Mouse (Mus musculus): ENCODE results near the gene Slc6a18.
A peak's percentile ranks its signal among the peaks of the same experiment; 100 is the strongest.
"Not testable (repeated sequence)": the region's sequence is repeated elsewhere in the genome, so short reads cannot be mapped to it uniquely, and the experiment has no call there.

Gene Slc6a18

DNA sequence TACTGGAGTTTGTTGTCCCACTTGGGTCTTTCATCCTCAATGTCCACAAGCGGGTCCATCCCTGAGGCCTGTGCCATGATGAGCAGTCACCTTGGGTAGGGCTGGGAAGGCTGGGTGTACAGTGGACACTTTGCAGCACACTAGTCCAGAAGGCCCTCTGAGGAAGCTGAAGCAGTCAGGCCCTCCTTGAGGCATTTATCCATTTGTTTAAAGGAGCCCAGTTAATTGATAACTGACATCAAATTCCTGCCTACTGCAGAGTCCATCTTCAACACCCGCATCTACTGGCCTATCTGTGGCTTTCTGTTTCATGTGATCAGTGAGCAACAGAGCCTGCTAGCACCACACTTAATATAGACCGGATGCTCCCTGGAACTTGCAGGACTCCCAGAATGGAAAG is at the start of gene Slc6a18:
TSS of gene Slc6a18 (minus strand) at position 171 of the 400 bp plus-strand sequence.
- no peak for DNase-seq (ENCODE audit: low spot score)

DNA sequence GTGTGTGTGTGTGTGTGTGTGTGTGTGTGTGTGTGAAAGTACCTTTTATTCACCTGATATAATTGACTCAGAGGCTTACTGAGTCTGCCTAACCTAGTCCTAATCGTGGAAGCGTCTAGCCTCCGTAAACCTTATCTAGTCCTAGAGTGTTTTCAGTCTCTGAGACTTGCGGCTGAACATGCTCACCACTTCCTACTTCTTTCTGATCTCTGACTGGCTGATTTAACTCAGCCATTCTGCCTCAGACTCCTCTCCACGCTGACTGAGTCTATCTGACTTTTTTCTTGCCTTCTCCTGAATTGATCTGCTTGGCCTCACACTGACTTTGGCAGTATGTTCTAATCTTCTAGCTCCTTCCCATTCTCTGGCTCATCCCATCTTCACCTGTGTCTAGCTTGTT is 47.5 kb upstream of the Slc6a18 start:
- DNase-seq (ENCODE audit: low spot score): no peak

DNA sequence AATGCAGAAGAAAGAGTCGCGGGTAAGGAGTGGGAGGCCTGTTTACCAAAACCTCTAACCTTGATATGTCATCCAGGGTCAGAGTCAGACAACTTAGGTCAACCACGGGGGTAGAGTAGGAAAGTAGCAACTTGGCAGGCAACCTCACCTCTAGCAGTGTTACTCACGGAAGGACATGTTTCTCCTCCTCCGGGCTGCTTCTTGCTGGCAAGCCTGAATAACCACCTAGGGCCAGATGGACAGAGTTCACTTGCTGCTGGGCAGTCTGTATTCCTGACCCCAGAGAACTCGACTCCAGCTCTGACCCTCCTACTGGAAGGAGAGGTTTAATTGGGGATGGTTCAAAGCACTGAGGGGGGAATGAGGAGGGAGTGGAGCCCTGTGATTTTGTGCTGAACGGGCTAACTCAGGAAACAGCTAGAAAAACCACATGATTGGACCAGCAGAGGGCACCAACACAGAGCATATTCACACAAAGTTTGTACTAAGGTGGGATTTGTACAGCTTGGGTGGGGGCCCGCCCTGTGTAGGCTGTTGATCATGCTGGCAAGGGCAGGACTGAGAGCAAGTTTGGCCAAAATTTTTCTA is 45.4 kb upstream of the Slc6a18 start:
- no peak for DNase-seq (ENCODE audit: low spot score)

DNA sequence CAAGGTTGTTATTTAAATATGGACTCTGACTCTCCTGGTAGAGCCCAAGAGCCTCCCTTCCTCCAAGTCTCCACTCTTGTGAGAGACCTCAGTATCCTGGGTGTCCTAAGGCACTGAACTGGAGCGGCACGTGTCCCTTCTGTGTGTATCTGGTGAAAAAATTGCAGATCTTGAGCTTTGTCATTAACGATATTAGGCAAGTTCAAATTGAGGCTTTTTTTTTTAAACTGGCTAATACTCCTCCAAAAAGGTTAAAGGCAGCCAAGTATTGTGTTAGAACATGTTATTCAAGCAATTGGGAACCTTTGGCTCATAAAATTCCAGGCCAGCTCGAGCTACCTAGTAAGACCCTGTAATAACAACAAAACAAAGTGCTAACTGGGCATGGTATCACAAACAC is 42.4 kb upstream of the Slc6a18 start:
- no peak for DNase-seq (ENCODE audit: low spot score)

DNA sequence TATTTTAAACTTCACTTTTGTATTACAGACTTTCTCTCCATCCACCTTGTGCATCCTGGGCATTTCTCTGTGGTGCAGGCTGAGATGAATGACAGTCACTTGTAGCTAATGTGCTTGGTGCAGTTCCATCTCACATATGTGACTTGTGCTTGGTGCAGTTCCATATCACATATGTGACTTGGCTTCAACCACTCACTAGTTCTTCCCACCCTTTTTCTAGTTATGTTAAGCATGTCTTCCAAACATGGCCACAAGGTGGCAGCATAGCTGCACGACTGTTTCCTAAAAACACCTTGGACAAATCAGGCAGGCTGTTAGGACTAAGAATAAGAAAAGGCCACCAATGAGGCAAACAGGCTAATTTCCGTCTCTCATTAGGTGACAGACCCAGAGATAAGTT is 40.4 kb upstream of the Slc6a18 start:
- peak; percentile 60 for DNase-seq (ENCODE audit: low spot score)

DNA sequence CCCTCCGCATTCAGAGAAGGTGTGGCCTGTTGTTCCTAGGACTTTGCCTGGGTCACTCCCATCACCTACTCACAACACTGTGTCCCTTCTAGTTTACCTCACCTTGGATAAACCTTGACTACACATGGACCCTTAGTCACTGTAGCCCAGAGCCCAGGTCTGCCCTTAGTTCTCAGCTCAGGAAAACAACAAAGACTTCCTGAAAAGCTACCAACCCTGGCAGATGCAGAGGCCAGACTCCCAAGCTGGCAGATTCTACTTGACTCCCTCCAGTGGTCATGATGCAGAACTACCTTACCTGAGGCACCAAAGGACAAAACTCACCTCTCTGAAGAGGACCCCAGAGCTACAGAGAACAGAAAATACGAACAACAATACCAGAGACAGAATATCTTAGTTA is 36.2 kb upstream of the Slc6a18 start:
- DNase-seq (ENCODE audit: low spot score): no peak

DNA sequence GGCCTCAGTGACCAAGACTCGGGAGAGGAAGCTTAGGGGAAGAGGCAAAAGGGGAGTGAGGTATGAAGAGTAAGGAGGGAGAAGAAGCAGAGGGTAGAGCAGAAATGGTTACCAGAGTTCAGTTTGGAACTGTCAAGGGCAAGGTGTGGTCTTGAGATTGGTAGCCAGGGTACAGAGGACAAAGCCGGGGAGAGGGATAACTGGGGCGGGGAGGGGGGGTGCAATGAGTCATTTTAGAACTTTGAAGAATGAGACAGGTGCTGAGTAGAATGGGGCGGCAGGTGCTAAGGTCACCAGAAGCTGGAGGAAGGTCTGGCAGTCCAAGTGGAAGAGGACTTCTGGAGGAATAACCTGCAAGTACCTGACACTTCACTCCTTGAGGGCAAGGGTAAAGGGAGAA is 35.4 kb upstream of the Slc6a18 start:
- no peak for DNase-seq (ENCODE audit: low spot score)

DNA sequence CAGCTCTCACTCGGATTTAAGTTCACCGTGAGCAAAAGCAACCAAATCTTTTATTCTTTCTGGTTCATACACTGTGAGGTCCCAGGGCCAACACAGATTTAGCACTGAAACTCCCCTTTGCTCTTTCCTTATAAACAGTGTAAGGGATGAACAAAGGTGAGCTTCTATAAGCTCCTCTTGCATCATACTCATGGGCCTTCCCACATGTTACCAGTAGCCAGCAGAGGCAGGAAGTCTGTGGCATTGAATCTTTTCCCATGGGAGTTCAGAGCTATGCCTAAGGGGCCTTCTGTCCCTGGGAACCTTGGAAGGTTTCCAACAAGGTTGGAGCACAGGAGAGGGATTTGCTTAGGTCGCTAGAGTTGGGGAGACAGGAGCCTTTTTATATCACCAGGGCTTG is 34.4 kb upstream of the Slc6a18 start:
- DNase-seq (ENCODE audit: low spot score): no peak

DNA sequence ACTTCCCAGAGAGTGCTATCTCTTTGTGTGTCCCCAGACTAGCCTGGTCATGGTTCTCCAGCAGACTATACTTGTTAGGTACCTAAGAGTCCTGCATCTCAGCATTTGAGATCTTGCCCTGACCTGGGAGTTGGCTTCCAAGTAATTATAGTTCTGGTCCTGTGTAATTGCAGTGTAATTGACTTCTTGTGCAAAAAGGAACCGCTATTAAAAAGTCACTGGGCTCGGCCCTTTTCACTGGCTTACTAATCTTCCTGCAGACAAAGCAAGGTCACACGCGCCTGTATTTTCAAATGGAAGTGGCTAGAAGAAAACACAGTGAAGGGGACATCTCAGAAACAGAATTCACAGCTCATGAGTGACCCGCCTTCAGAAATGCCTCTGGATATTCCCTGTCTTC is 34.0 kb upstream of the Slc6a18 start:
- DNase-seq (ENCODE audit: low spot score): no peak

DNA sequence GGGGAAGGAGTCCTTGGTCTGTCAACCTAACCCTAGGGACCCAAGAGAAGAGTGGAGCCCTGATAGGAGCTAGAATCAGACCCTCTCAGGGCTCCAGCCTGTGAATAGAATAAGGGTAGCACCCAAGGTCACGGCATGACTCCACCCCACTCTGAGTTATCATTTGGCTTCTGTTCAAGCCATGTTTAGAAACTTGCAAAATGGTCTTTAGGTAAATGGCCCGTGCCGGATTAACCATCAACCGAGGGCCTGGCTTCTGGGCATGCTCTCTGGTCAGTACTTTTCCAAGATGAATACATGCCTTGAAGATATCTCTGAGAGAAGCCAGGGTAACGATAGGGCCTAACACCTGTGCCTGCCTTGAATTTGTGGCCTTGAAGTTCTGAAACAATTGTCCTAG is 33.4 kb upstream of the Slc6a18 start:
- no peak for DNase-seq (ENCODE audit: low spot score)

DNA sequence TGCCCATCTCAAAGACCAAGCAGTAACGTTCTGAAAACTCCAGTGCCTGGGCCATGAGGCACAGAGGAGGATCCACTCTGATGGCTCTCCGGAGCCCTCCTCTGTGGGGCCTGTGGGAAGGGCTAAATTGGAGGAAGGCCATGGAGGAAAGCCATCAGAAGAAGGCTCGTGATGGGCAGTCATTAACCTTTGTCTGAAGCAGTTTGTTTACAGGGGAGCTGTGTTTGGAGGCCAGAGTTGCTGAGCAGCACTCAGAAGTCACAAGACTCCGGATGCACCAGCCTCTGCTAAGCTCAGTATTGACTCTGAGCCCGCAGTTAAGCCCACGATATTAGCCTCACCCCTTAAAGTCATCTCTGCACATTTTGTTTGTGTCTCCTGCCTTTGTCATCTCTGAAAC is 31.7 kb upstream of the Slc6a18 start:
- DNase-seq (ENCODE audit: low spot score): no peak

DNA sequence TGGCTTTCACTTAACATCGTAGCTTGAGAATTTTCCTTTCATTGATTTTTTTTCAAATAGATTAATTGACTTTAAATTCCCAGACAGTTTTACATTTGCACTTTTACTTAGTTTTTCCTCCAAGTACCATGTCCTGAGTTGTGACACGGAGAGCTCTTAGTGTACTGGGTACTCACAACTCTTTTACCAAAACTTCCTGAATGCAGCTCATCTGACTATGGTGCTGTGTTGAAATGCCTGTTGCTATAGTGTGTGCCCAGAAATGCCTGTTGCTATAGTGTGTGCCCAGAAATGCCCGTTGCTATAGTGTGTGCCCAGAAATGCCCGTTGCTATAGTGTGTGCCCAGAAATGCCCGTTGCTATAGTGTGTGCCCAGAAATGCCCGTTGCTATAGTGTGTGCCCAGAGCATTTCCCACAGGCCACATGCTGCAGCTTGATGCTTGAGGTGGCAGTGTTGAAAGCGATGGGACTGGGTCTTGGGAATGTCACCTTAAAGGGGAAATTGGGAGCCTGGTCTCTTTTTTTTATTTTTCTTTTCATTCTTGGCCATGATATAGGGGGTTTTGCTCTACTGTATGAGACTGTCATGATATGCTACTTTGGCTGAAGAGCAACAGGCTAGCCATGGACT is 27.0 kb upstream of the Slc6a18 start, which contains the start of gene Slc6a19:
TSS of gene Slc6a19 (minus strand) at position 172 of the 632 bp plus-strand sequence.
- DNase-seq (ENCODE audit: low spot score): no peak

DNA sequence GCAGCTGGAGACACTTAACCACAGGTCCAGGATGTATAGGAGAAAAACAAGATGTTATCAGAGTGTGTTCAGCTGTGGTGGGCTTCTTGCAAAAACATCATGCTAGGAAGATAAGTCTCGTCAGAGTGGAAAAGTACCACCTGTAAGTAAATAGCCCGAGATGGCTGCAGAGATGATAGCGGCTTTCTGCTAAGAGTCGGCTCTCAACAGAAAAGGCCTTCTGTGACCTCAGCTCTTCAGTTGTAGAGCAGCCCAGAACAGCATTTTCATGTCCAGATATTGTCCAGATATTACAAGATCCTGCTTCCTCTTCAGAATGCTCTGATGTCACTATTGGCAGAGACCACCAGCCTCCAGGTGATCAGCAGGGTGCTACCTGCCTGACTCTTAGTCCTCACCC is 25.7 kb upstream of the Slc6a18 start:
- not testable (repeated sequence) for DNase-seq (ENCODE audit: low spot score)

DNA sequence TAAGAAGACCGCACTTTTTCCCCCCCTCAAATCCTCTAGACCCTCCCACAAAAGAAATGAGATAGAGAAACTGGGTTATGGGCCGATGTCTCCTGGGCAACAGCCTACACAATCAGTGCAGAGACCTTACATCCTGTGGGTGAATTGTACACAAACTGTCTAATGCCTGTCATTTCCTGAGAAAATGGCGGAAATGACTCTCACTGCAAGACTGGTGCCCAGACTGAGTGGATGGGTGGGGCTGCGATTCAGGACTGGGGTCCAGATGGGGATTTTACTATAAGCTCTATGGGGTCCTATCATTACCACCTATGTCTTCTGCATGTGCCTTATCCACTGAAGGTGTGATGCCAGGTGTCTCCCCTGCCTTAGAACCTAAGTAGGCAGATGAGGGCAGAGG is 25.0 kb upstream of the Slc6a18 start:
- DNase-seq (ENCODE audit: low spot score): no peak

DNA sequence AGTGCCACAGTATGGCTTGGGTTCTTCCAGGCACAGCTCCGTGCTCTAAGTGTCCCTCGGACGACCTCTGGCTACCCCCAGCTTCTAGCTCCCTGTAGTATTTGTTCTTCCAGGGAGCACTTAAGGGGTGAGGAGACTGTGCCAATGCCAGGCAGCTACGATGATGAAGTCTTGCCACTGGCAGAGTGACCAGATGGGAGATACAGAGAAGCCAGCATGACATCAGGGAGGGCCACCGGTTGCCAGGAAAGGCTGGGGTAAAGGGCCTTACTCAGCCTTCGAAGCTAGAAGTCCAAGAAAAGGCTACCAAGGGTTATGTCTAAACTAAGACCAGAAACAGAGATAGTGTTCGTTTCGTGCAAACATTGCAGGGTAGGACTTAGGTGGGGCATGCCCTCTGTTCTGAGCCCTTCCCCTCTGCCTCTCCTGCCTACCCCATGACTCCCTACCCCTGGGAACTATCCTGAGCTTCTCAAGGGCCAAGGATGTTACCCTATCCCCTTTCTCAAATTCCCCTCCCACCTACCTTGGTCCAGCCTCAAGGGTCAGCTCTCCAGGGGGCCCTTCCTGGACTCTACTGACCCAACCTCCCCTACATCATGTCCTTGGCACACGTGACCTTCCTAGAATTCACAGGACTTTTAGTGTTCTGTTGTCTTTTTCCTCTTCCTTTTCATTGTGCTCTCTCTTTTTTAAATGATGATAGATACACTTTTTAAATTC is 23.5 kb upstream of the Slc6a18 start:
- DNase-seq (ENCODE audit: low spot score): no peak

DNA sequence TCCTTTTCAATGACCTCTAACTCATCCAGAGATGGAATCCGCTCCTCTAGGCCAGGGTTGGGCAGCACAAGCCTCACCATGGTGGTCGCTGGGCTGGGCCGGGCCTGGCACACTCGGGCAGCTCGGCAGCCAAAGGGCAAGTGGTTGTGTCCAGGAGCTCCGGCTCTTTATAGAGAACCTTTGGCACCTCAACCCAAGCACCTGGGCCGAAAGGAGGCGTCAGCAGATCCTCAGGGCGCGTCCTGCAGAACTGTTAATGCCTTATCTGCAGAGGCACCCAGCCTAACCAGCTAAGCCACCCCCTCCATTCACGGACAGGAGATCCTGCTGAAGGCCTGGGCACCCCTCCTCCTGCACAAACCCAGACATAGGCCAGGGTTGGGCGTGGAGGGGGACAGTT is 22.7 kb upstream of the Slc6a18 start:
- no peak for DNase-seq (ENCODE audit: low spot score)

DNA sequence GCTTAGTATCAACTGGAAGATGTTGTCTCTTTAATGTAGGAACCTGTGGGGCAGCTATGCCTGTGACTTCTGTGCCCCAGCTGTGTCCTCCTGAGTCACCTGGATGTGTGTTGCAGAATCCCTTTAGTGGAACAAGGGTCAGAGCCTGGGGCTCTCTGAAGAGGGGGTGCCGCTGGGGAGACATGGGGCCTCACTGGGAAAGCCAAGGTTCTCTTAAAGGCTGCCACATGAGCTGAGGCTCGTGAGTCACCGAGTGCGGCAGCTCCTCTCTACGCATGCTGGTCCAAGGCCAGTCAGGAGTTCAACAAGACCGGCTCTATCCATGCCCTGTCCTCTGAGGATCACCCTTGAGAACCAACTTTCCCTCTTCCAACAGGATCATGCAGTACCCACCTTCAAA is 21.9 kb upstream of the Slc6a18 start:
- no peak for DNase-seq (ENCODE audit: low spot score)

DNA sequence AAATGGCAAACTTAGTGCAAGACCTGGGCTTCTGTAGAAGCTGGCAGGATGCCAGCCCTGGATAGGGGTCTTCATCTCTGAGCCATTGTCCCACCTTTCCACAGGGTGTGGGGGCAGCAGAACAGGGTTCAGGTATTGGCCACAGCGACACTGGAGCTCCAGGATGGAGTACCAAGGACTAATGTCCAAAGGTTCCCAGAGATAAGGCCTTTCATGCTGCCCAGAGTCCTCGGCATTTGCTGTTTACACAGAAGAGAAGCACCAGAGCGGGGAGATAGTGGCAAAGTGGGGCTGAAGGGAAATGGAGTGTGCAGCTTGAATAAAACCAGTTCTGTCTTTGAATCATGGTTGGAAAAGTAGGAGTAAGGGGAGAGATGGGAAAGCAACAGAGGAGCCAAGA is 18.7 kb upstream of the Slc6a18 start:
- DNase-seq (ENCODE audit: low spot score): no peak

DNA sequence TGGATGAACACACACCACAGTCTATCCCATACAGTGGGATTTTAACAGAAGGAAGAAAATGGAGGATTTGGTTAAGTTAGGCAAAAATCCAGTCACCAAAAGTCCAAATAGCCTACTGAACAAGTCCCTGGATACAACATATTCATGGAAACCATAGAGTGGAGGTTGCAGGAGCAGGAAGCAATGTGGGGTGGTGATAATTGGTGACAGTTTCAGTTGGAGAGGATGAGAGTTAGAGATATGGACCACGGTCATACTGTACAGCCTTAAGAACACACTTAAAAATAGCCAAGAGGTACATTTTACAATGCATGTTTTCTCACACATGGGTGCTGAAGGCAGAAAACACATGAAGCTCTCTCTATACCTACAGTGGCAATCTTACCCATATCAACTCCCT is 17.1 kb upstream of the Slc6a18 start:
- DNase-seq (ENCODE audit: low spot score): no peak

DNA sequence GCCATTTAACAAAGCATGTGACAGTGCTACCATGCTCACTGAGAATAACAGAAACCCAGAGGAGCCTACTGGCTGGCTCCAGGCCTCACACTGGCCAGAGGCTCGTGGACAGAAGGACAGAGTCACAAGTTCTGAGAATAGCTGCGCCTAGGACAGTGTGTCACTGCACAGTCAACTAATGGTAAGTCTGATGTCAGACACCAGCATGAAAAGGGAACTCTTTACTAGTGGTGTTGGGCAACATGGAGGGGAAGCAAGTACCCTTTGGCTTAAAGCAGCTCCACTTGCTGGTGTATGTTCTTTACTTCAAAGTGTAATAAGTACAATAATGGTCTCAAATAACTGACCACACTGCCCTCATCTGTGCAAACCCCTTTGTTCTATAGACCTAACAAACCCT is 15.5 kb upstream of the Slc6a18 start:
- DNase-seq (ENCODE audit: low spot score): no peak

DNA sequence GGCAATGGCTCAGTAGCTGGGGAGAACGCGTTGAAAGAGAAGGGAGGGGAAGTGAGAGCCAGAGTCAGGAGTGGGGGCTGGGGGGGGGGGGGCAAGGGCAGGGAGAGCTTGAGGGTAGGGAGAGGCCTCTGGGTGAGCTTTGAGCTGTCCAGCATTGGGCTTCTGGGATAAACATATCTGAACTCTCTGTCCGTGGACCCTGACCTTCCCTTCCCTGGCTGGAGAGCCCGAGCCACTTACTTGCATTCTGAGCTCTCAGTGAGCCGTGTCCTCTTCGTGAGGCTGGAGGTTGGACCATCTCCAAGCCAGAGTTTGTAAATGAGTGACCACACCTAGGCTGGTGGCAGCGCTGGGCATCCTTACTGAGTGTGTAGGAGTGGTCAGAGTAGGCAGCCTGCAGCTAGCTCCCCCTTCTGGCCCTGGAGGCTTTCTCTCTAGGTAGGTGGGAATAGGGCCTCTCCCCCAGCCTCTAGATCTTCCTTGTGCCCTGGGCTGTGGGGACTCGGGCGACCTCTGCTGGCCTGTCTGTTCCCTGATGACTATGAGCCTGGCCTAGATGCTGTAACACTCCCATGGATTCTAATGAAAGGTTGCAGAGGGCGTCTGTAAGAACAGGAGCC is 14.5 kb upstream of the Slc6a18 start:
- no peak for DNase-seq (ENCODE audit: low spot score)

DNA sequence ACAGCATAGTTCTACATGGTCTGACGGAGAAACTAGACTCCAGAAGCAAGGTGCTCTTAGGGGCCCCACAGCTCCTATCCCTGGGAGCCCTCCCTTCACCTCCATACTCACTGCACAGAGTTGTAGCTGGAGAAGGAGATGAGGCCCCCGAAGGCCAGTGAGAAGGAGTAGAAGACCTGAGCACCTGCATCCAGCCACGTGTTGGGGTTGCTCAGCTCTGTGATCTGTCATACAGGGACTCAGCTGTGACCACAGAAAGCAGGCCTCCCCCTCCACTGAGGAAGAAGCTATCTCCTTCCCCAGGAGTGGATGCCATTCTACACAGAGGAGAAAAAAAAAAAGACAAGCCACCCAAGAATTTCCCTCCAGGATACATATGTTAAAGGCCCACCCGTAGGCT is 11.1 kb upstream of the Slc6a18 start:
- DNase-seq (ENCODE audit: low spot score): no peak

DNA sequence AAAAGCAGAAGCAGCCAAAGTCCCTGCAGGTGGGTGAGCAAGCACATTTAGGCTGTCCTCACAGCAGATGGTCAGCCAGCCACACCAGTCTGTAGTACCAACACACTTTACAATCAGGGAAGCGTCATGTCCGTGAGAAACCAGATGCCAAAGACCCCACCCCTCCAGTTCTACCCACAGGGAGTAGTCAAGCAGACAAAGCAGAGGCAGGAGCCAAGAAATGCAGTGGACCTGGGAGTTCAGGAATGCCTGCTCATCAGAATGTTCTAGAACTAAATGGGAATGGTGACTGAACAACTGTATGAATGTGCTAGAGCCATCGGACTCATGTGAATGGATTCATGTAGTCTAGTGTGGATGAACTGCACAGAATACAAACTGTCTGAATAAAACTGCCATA is 9.8 kb upstream of the Slc6a18 start:
- no peak for DNase-seq (ENCODE audit: low spot score)
